Mouse (Mus musculus): ENCODE results near the gene Agt. TPM values are rescaled to one million over a fixed set of nuclear protein-coding genes. Genes with fewer than 3 reads are reported as not detected.

Agt gene
- polyA plus RNA-seq, 1 experiment from 2014 or later, result 0.25 TPM

GRCm38 (mm10) chr8:124546371-124546770, 23.1 kb downstream of the Agt start:
- H3K4me1 ChIP-seq (ENCODE audit: control insufficient read depth, insufficient read depth, low read length), result no peaks in the 10 kb centered on the region

GRCm38 (mm10) chr8:124543272-124543671, 26.2 kb downstream of the Agt start:
- H3K4me1 ChIP-seq (ENCODE audit: control insufficient read depth, insufficient read depth, low read length), result no peaks in the 10 kb centered on the region
- peaks cover 100% of the 10 kb centered on the region for H3K36me3 ChIP-seq (ENCODE audit: control insufficient read depth, insufficient read depth, low read length)
- no peak overlapping the region for H3K4me2 ChIP-seq (ENCODE audit: low read length)
- no peaks in the 10 kb centered on the region for H3K27me3 ChIP-seq (ENCODE audit: control insufficient read depth, insufficient read depth, low read length)
- H3K4me3 ChIP-seq (replicated peaks; ENCODE audit: low read depth, low read length), result no peak overlapping the region
- H3K27ac ChIP-seq (replicated peaks; ENCODE audit: low read depth, low read length), result no peak overlapping the region
- 93% methylated on average over 5 of the region's 5 CpGs for WGBS
- ATAC-seq (ENCODE audit: low FRiP score, low TSS enrichment) (no peak), DNase-seq (no peak)
- H3K9ac ChIP-seq (replicated peaks; ENCODE audit: low read length), result no peak overlapping the region
- no peaks in the 10 kb centered on the region for H3K9me3 ChIP-seq (ENCODE audit: control insufficient read depth, low read length)

More at GRCm38 (mm10) chr8:124546371-124546770, 23.1 kb downstream of the Agt start:
- no peaks in the 10 kb centered on the region for H3K9me3 ChIP-seq (ENCODE audit: control insufficient read depth, low read length)
- no peak overlapping the region for H3K4me2 ChIP-seq (ENCODE audit: low read length)
- H3K27me3 ChIP-seq (ENCODE audit: control insufficient read depth, insufficient read depth, low read length), result no peaks in the 10 kb centered on the region
- H3K4me3 ChIP-seq (replicated peaks; ENCODE audit: low read depth, low read length), result no peak overlapping the region
- no peak for ATAC-seq (ENCODE audit: low FRiP score, low TSS enrichment)
- H3K36me3 ChIP-seq (ENCODE audit: control insufficient read depth, insufficient read depth, low read length), result peaks cover 98% of the 10 kb centered on the region
- no peak overlapping the region for H3K27ac ChIP-seq (replicated peaks; ENCODE audit: low read depth, low read length)
- WGBS, result 95% methylated on average over 6 of the region's 6 CpGs
- no peak for DNase-seq
- no peak overlapping the region for H3K9ac ChIP-seq (replicated peaks; ENCODE audit: low read length)

GRCm38 (mm10) chr8:124542001-124542400, 27.5 kb downstream of the Agt start:
- DNase-seq, result no peak
- no peaks in the 10 kb centered on the region for H3K4me1 ChIP-seq (ENCODE audit: control insufficient read depth, insufficient read depth, low read length)
- no peak overlapping the region for H3K4me3 ChIP-seq (replicated peaks; ENCODE audit: low read depth, low read length)
- no peak overlapping the region for H3K27ac ChIP-seq (replicated peaks; ENCODE audit: low read depth, low read length)
- peaks cover 99% of the 10 kb centered on the region for H3K36me3 ChIP-seq (ENCODE audit: control insufficient read depth, insufficient read depth, low read length)
- H3K4me2 ChIP-seq (ENCODE audit: low read length), result no peak overlapping the region
- no peaks in the 10 kb centered on the region for H3K27me3 ChIP-seq (ENCODE audit: control insufficient read depth, insufficient read depth, low read length)
- WGBS, result 97% methylated on average over 4 of the region's 4 CpGs
- H3K9ac ChIP-seq (replicated peaks; ENCODE audit: low read length), result no peak overlapping the region
- H3K9me3 ChIP-seq (ENCODE audit: control insufficient read depth, low read length), result no peaks in the 10 kb centered on the region
- ATAC-seq (ENCODE audit: low FRiP score, low TSS enrichment), result no peak

- ATAC-seq (ENCODE audit: low FRiP score, low TSS enrichment) (no peak), DNase-seq (no peak)
- no peaks in the 10 kb centered on the region for H3K27me3 ChIP-seq (ENCODE audit: control insufficient read depth, insufficient read depth, low read length)
- no peak overlapping the region for H3K4me2 ChIP-seq (ENCODE audit: low read length)
- WGBS, result 97% methylated on average over 12 of the region's 12 CpGs
- no peaks in the 10 kb centered on the region for H3K9me3 ChIP-seq (ENCODE audit: control insufficient read depth, low read length)
- H3K4me3 ChIP-seq (replicated peaks; ENCODE audit: low read depth, low read length), result no peak overlapping the region
- H3K9ac ChIP-seq (replicated peaks; ENCODE audit: low read length), result no peak overlapping the region
- H3K36me3 ChIP-seq (ENCODE audit: control insufficient read depth, insufficient read depth, low read length), result peaks cover 95% of the 10 kb centered on the region
- no peaks in the 10 kb centered on the region for H3K4me1 ChIP-seq (ENCODE audit: control insufficient read depth, insufficient read depth, low read length)
- no peak overlapping the region for H3K27ac ChIP-seq (replicated peaks; ENCODE audit: low read depth, low read length)
Observed at GRCm38 (mm10) chr8:124540906-124541305, 28.6 kb downstream of the Agt start.

- Histone ChIP-seq H3K9ac (replicated peaks; ENCODE audit: low read length) (no peak overlapping the region), H3K4me2 (ENCODE audit: low read length) (no peak overlapping the region), H3K36me3 (ENCODE audit: control insufficient read depth, insufficient read depth, low read length) (peaks cover 93% of the 10 kb centered on the region), H3K27me3 (ENCODE audit: control insufficient read depth, insufficient read depth, low read length) (no peaks in the 10 kb centered on the region), H3K4me3 (replicated peaks; ENCODE audit: low read depth, low read length) (no peak overlapping the region), H3K9me3 (ENCODE audit: control insufficient read depth, low read length) (no peaks in the 10 kb centered on the region), H3K27ac (replicated peaks; ENCODE audit: low read depth, low read length) (no peak overlapping the region), H3K4me1 (ENCODE audit: control insufficient read depth, insufficient read depth, low read length) (no peaks in the 10 kb centered on the region)
- ATAC-seq (ENCODE audit: low FRiP score, low TSS enrichment) (no peak), DNase-seq (no peak)
- WGBS, result 92% methylated on average over 5 of the region's 5 CpGs
Observed at GRCm38 (mm10) chr8:124535451-124535850, 34.1 kb downstream of the Agt start.

GRCm38 (mm10) chr8:124532626-124533025, 36.9 kb downstream of the Agt start:
- Histone ChIP-seq H3K4me2 (ENCODE audit: low read length) (no peak overlapping the region), H3K27me3 (ENCODE audit: control insufficient read depth, insufficient read depth, low read length) (no peaks in the 10 kb centered on the region), H3K27ac (replicated peaks; ENCODE audit: low read depth, low read length) (no peak overlapping the region), H3K4me1 (ENCODE audit: control insufficient read depth, insufficient read depth, low read length) (no peaks in the 10 kb centered on the region), H3K9me3 (ENCODE audit: control insufficient read depth, low read length) (no peaks in the 10 kb centered on the region), H3K9ac (replicated peaks; ENCODE audit: low read length) (no peak overlapping the region), H3K4me3 (replicated peaks; ENCODE audit: low read depth, low read length) (no peak overlapping the region), H3K36me3 (ENCODE audit: control insufficient read depth, insufficient read depth, low read length) (peaks cover 91% of the 10 kb centered on the region)
- 95% methylated on average over 3 of the region's 3 CpGs for WGBS
- ATAC-seq (ENCODE audit: low FRiP score, low TSS enrichment), result no peak
- DNase-seq, result no peak

- no peak overlapping the region for H3K9ac ChIP-seq (replicated peaks; ENCODE audit: low read length)
- ATAC-seq (ENCODE audit: low FRiP score, low TSS enrichment) (no peak), DNase-seq (no peak)
- H3K27me3 ChIP-seq (ENCODE audit: control insufficient read depth, insufficient read depth, low read length), result no peaks in the 10 kb centered on the region
- WGBS, result 94% methylated on average over 4 of the region's 4 CpGs
- H3K4me1 ChIP-seq (ENCODE audit: control insufficient read depth, insufficient read depth, low read length), result no peaks in the 10 kb centered on the region
- H3K9me3 ChIP-seq (ENCODE audit: control insufficient read depth, low read length), result no peaks in the 10 kb centered on the region
- no peak overlapping the region for H3K4me3 ChIP-seq (replicated peaks; ENCODE audit: low read depth, low read length)
- peaks cover 96% of the 10 kb centered on the region for H3K36me3 ChIP-seq (ENCODE audit: control insufficient read depth, insufficient read depth, low read length)
- no peak overlapping the region for H3K27ac ChIP-seq (replicated peaks; ENCODE audit: low read depth, low read length)
- no peak overlapping the region for H3K4me2 ChIP-seq (ENCODE audit: low read length)
Observed at GRCm38 (mm10) chr8:124530996-124531395, 38.5 kb downstream of the Agt start.

GRCm38 (mm10) chr8:124530556-124530955, 39.0 kb downstream of the Agt start:
- Histone ChIP-seq H3K4me2 (ENCODE audit: low read length) (no peak overlapping the region), H3K4me1 (ENCODE audit: control insufficient read depth, insufficient read depth, low read length) (no peaks in the 10 kb centered on the region), H3K27ac (replicated peaks; ENCODE audit: low read depth, low read length) (no peak overlapping the region), H3K4me3 (replicated peaks; ENCODE audit: low read depth, low read length) (no peak overlapping the region), H3K9me3 (ENCODE audit: control insufficient read depth, low read length) (no peaks in the 10 kb centered on the region), H3K36me3 (ENCODE audit: control insufficient read depth, insufficient read depth, low read length) (peaks cover 96% of the 10 kb centered on the region), H3K9ac (replicated peaks; ENCODE audit: low read length) (no peak overlapping the region), H3K27me3 (ENCODE audit: control insufficient read depth, insufficient read depth, low read length) (no peaks in the 10 kb centered on the region)
- DNase-seq, result no peak
- ATAC-seq (ENCODE audit: low FRiP score, low TSS enrichment), result no peak
- WGBS, result 95% methylated on average over 7 of the region's 7 CpGs

GRCm38 (mm10) chr8:124530076-124530475, 39.4 kb downstream of the Agt start:
- H3K36me3 ChIP-seq (ENCODE audit: control insufficient read depth, insufficient read depth, low read length), result peaks cover 94% of the 10 kb centered on the region
- ATAC-seq (ENCODE audit: low FRiP score, low TSS enrichment), result no peak
- no peak overlapping the region for H3K27ac ChIP-seq (replicated peaks; ENCODE audit: low read depth, low read length)
- H3K4me2 ChIP-seq (ENCODE audit: low read length), result no peak overlapping the region
- DNase-seq, result no peak
- no peaks in the 10 kb centered on the region for H3K9me3 ChIP-seq (ENCODE audit: control insufficient read depth, low read length)
- 91% methylated on average over 14 of the region's 14 CpGs for WGBS
- H3K4me1 ChIP-seq (ENCODE audit: control insufficient read depth, insufficient read depth, low read length), result no peaks in the 10 kb centered on the region
- no peaks in the 10 kb centered on the region for H3K27me3 ChIP-seq (ENCODE audit: control insufficient read depth, insufficient read depth, low read length)
- no peak overlapping the region for H3K9ac ChIP-seq (replicated peaks; ENCODE audit: low read length)
- H3K4me3 ChIP-seq (replicated peaks; ENCODE audit: low read depth, low read length), result no peak overlapping the region

Data from midbrain, embryonic 14.5 days (tissue).